Mouse (Mus musculus) brain, adult 10 weeks (tissue): Measurements from ENCODE around the gene Iqsec2. TPM values are rescaled to one million over a fixed set of nuclear protein-coding genes. Genes with fewer than 3 reads are reported as not detected.

Experiments
- polyA plus RNA-seq: library from polyadenylated mRNA; stranded (reverse); fragments of 350-450 nt; fragmentation: Illumina TruSeq; extraction: RNeasy Lipid Tissue Mini Kit (QIAGEN cat#74804); gene quantifications from one replicate; pipeline ENCODE4 v1.2.3, GENCODE M21; 2015; ENCODE audit warnings: low read depth, low replicate concordance

Iqsec2 gene
- polyA plus RNA-seq, result 75.6 TPM

GRCm38 (mm10) chrX:152143941-152144741 is at the start of gene Iqsec2:
Gene Iqsec2, plus strand, starts transcription at chrX:152144268.

GRCm38 (mm10) chrX:152232781-152233763 is 89.0 kb downstream of the Iqsec2 start, which contains the start of gene Kdm5c:
Gene Kdm5c, plus strand, starts transcription at chrX:152233020.

Other genes with a start within 250 kb of the Iqsec2 start
- gene Hsd17b10, start 142.4 kb upstream of the Iqsec2 start, polyA plus RNA-seq, result 80.7 TPM
- 0.40 TPM for gene Ribc1, start 128.0 kb upstream of the Iqsec2 start, polyA plus RNA-seq
- 39.9 TPM for gene Smc1a, start 127.8 kb upstream of the Iqsec2 start, polyA plus RNA-seq
- 22.7 TPM for gene Kdm5c, start 88.8 kb downstream of the Iqsec2 start, polyA plus RNA-seq
- 33.3 TPM for gene Kantr, start 183.2 kb downstream of the Iqsec2 start, polyA plus RNA-seq
- 124 TPM for gene Tspyl2, start 198.2 kb downstream of the Iqsec2 start, polyA plus RNA-seq
- gene Gpr173, start 224.4 kb downstream of the Iqsec2 start, polyA plus RNA-seq, result 11.5 TPM